Comparison of ENCODE assay signal across 22 mouse cellular contexts in genomic region chr17:31736716-31737115, GRCm38 (mm10). TPM values are rescaled to one million over a fixed set of nuclear protein-coding genes. Genes with fewer than 3 reads are reported as not detected.
DNase-seq lines count a peak whose midpoint lies in the region; ATAC-seq lines count a peak whose summit lies in the region.
"Had no signal": no experiment of that assay in that cellular context is flagged by ENCODE, and none has a peak within 500 bp of the region (broad histone marks: within the 10 kb centered on the region; RNA-seq: fewer than 3 reads in every experiment).

No protein-coding gene starts in this region.

- no peak overlapping the region for H3K9ac ChIP-seq in lung, embryonic 15.5 days
- H3K9ac ChIP-seq: forebrain, embryonic 13.5 days; hindbrain, embryonic 14.5 days; kidney, embryonic 15.5 days; limb, embryonic 12.5 days had no signal

- H3K27ac ChIP-seq in heart, embryonic 10.5 days, result 0 out of 2 replicates have a peak overlapping the region, but pooled peaks have one; percentile 16
- no peak overlapping the region for H3K27ac ChIP-seq in lung, embryonic 15.5 days
- H3K27ac ChIP-seq in hindbrain, embryonic 10.5 days, result no peak overlapping the region
- H3K27ac ChIP-seq: forebrain, embryonic 13.5 days; hindbrain, embryonic 14.5 days; kidney, embryonic 15.5 days; left cerebral cortex, adult 2 months; limb, embryonic 12.5 days had no signal

- intact Hi-C loops in heart, postnatal 14 days (cut with DNase I), result no loop called here

- DNase-seq in heart, embryonic 10.5 days (ENCODE audit: low spot score), result no peak
- no peak for DNase-seq in heart, postnatal 14 days
- peak; percentile 75 for DNase-seq in lung, postnatal 36 days
- DNase-seq in thymus, postnatal 0 days (ENCODE audit: low spot score), result peak; percentile 47
- no peak for DNase-seq in hindbrain, embryonic 10.5 days (ENCODE audit: low spot score)
- no peak for DNase-seq in right cerebral cortex, postnatal 10 days (ENCODE audit: low spot score in 2 of 2)
- no peak for DNase-seq in right cerebral cortex, postnatal 36 days (ENCODE audit: low spot score in 2 of 2)
- DNase-seq: cerebellum, adult 11 months; cerebellum, postnatal 14 days; heart, postnatal 10 days; right cerebral cortex, postnatal 25 days had no signal

- WGBS in heart, embryonic 10.5 days, result 90% methylated on average over 6 of the region's 6 CpGs
- WGBS in lung, embryonic 15.5 days, result 53% methylated on average over 6 of the region's 6 CpGs
- WGBS in hindbrain, embryonic 10.5 days, result 82% methylated on average over 6 of the region's 6 CpGs

- 0 out of 2 replicates have a peak, but pooled peaks have one; percentile 20 for ATAC-seq in lung, embryonic 15.5 days (ENCODE audit: borderline replicate concordance, extremely low read depth, low FRiP score, low TSS enrichment)
- ATAC-seq: forebrain, embryonic 13.5 days; intestine, embryonic 16.5 days; Patski had no signal

- H3K4me3 ChIP-seq in heart, embryonic 10.5 days, result no peak overlapping the region
- no peak overlapping the region for H3K4me3 ChIP-seq in lung, embryonic 15.5 days
- no peak overlapping the region for H3K4me3 ChIP-seq in hindbrain, embryonic 10.5 days
- H3K4me3 ChIP-seq: forebrain, embryonic 13.5 days; kidney, embryonic 15.5 days; left cerebral cortex, adult 2 months; limb, embryonic 12.5 days had no signal

- no peaks in the 10 kb centered on the region for H3K9me3 ChIP-seq in heart, embryonic 10.5 days
- H3K9me3 ChIP-seq in lung, embryonic 15.5 days, result no peaks in the 10 kb centered on the region
- no peaks in the 10 kb centered on the region for H3K9me3 ChIP-seq in hindbrain, embryonic 10.5 days
- H3K9me3 ChIP-seq: forebrain, embryonic 13.5 days; kidney, embryonic 15.5 days; limb, embryonic 12.5 days had no signal

- H3K4me1 ChIP-seq in heart, embryonic 10.5 days, result peaks cover 44% of the 10 kb centered on the region
- peaks cover 18% of the 10 kb centered on the region for H3K4me1 ChIP-seq in lung, embryonic 15.5 days
- peaks cover 38% of the 10 kb centered on the region for H3K4me1 ChIP-seq in hindbrain, embryonic 10.5 days (replicated peaks)
- H3K4me1 ChIP-seq: forebrain, embryonic 13.5 days had no signal

- no peaks in the 10 kb centered on the region for H3K36me3 ChIP-seq in heart, embryonic 10.5 days
- H3K36me3 ChIP-seq in lung, embryonic 15.5 days, result no peaks in the 10 kb centered on the region
- no peaks in the 10 kb centered on the region for H3K36me3 ChIP-seq in hindbrain, embryonic 10.5 days
- H3K36me3 ChIP-seq: kidney, embryonic 15.5 days; limb, embryonic 12.5 days had no signal

- H3K4me2 ChIP-seq in lung, embryonic 15.5 days, result no peak overlapping the region
- H3K4me2 ChIP-seq: forebrain, embryonic 13.5 days; hindbrain, embryonic 14.5 days; kidney, embryonic 15.5 days; limb, embryonic 12.5 days had no signal

- H3K27me3 ChIP-seq in heart, embryonic 10.5 days (ENCODE audit: insufficient read depth, poor library complexity, severe bottlenecking), result no peaks in the 10 kb centered on the region
- H3K27me3 ChIP-seq in lung, embryonic 15.5 days, result no peaks in the 10 kb centered on the region
- H3K27me3 ChIP-seq in hindbrain, embryonic 10.5 days (ENCODE audit: insufficient read depth, poor library complexity, severe bottlenecking), result no peaks in the 10 kb centered on the region
- H3K27me3 ChIP-seq: forebrain, embryonic 13.5 days; kidney, embryonic 15.5 days; limb, embryonic 12.5 days; Patski had no signal

RNA-seq across cellular contexts. Expression of gene Cryaa, which starts 59.1 kb away (rescaled TPM):
- polyA plus RNA-seq in heart, embryonic 10.5 days (2016; fragmentation: Nextera tagmentation; extraction: Ambion mirVana), result not detected in 2 replicates
- not detected for total RNA-seq in heart, postnatal 14 days (2021)
- polyA plus RNA-seq in lung, embryonic 15.5 days (2015; fragmentation: Nextera tagmentation; extraction: Ambion mirVana), result not detected in 2 replicates
- polyA plus RNA-seq in thymus, postnatal 0 days (2015; fragmentation: Nextera tagmentation; extraction: Ambion mirVana), result 2.3 and 2.8 TPM in 2 replicates
- not detected in 2 replicates for polyA plus RNA-seq in hindbrain, embryonic 10.5 days (2016; fragmentation: Nextera tagmentation; extraction: Ambion mirVana)
- total RNA-seq: gastrocnemius, adult 8-10 months; heart, postnatal 10 days; layer of hippocampus, adult 18-20 months; left cerebral cortex, adult 2 months had no signal
- polyA plus RNA-seq: forebrain, embryonic 13.5 days; liver, embryonic 16.5 days; Patski had no signal

Comparison
In these comparisons a context has a peak if more than half of its experiments do, and no peak if none do; other contexts are left out.
1. DNase-seq: peak in lung, postnatal 36 days (single experiment) and thymus, postnatal 0 days (single experiment); none in heart, embryonic 10.5 days (single experiment), heart, postnatal 14 days (0 of 2), hindbrain, embryonic 10.5 days (single experiment), right cerebral cortex, postnatal 10 days (0 of 2) and right cerebral cortex, postnatal 36 days (0 of 2).